Mouse (Mus musculus) right cerebral cortex, postnatal 25 days (tissue): ENCODE measurements around the gene Olfr725.
A peak's percentile ranks its signal among the peaks of the same experiment; 100 is the strongest.

Experiments used
- DNase-seq: peaks from one replicate; pipeline ENCODE4 v3.0.0; 2022

Olfr725 gene

DNA sequence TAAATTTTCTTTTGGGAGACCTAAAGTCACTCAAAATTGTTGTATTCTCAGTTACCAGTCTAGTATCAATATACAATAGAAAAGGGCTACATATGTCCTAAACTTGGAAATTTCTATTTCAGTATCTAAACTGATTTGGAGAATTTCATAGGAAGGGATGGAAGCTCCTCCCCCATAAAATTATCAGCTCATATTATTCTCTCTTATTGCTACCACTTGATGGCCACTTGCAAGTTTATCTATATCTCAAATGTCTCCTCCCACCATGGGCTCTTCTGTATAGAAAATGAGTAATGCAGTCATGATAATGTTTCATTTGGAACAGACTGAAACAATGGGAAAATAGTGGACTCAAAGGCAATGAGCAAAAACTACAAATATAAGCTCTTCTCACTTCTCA, at the start of gene Olfr725:
TSS of gene Olfr725 (minus strand) at position 101 of the 400 bp plus-strand sequence.
- no peak for DNase-seq

- peak; percentile 3 for DNase-seq
These were observed 22.5 kb upstream of the Olfr725 start for GRCm38 (mm10) chr14:50062733-50063104.

DNA sequence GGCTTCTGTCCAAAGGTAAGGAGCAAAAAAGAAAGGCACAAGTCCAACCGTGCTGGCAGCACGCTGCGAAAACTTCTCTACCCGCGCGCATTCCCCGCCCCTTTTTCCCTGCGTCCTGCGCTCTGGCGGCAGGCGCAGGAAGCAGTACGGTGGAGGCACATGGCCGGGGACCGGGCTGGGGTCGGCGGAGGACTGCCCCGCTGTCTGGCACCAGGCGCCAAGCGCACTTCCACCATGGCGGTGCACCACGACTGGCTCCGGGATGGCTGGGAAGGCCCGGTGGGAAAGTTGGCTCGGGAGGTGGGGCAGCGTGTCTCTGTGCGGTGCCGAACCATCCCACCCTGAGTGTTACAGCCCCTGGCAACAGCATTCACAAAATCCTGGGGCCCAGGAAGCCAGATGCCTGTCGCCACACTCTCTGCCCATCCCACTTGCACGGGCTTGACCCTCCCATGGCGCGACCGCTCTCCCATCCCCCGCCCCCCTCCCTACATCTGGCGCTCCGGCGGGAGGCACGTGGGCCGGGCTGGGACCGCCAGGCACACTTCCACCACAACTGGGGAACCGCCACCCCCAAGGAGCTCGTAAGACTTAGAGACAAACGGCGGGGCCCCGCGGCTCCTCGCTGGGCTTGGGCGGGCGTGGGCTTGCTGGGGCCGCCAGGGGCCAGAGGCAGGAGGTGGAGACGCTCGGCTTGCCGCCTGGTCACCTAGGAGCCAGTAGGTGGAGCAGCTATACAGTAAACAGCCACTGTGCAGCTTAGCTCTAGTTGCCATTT, 22.0 kb upstream of the Olfr725 start:
- DNase-seq, result peak; percentile 53

DNA sequence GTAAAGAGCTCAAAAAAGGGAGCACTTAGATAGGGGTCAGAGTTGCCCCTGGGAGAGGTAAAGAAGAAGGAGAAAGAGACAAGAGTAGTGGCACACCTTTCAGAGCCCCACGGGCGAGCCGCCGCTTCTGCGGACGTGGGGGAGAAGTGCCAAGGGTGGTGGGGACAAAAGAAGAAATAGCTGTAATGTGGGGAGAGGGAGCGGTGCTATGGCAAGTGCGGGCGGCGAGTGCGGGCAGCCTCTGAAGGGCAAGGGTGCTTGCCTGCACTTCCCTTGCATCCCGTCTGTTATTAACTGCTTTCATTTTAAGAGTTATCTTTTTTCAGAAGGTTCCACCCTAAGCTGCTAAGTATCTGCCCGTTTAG, 21.4 kb upstream of the Olfr725 start:
- peak; percentile 3 for DNase-seq

DNA sequence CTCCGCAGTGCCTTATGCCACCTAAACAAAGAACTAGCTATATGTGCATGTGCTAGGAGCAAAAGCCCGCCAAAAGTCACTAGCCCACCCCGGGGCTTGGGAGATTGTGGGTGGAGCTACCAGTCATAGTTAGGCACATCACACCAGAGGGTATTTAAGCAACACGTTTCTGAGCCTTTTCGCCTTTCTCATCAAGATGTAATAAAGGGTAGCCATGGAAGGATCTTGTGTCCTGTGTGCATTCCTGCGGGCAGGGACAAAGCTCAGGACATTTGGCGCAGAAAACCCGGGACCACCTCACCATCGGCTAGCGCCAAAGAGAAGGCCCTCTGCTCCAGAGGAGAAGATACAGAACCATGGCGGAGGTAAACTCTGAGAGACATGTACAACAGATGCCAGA, 21.0 kb upstream of the Olfr725 start:
- DNase-seq, result no peak

DNA sequence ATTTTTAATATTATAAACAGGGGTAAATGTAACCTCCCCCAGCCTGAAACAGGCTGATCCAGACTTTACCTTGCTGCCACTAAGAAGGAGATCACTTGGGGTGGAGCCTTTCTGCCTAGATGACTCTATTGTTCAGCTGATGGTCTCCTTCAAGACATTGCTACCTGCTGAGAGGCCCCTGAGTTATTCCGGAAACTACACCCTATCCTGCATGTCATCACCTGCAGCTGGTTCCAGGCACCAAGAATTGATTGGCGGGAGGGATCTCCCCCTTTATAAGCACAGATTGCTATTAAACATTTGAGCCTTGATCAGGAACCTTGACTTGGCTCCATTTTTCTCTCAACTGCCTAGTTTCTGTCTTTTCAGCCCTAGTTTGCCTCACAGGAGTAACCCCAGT, 8.1 kb downstream of the Olfr725 start:
- no peak for DNase-seq

- no peak for DNase-seq
These were observed 8.8 kb downstream of the Olfr725 start for GRCm38 (mm10) chr14:50031356-50031755.

- DNase-seq, result no peak
These were observed 13.8 kb downstream of the Olfr725 start for GRCm38 (mm10) chr14:50026371-50026770.
